Mouse (Mus musculus) layer of hippocampus, adult 8-10 months (tissue): ENCODE results near the gene Dtwd1. TPM values are rescaled to one million over a fixed set of nuclear protein-coding genes. Genes with fewer than 3 reads are reported as not detected.
A peak's percentile ranks its signal among the peaks of the same experiment; 100 is the strongest.
"Not testable (repeated sequence)": the region's sequence is repeated elsewhere in the genome, so short reads cannot be mapped to it uniquely, and the experiment has no call there.

Experiments used
- DNase-seq, 2 experiments: peaks; one replicate each; pipeline ENCODE4 v3.0.0; 2022; ENCODE audit warnings: low spot score in 2 of 2
- total RNA-seq, 4 experiments: library from RNA; stranded (reverse); gene quantifications; 2 replicates each; pipeline ENCODE4 v1.2.4; 2022

Gene Dtwd1
- total RNA-seq: 10 to 100 TPM; 13.9 to 18.1 (median 14.4) TPM

DNA sequence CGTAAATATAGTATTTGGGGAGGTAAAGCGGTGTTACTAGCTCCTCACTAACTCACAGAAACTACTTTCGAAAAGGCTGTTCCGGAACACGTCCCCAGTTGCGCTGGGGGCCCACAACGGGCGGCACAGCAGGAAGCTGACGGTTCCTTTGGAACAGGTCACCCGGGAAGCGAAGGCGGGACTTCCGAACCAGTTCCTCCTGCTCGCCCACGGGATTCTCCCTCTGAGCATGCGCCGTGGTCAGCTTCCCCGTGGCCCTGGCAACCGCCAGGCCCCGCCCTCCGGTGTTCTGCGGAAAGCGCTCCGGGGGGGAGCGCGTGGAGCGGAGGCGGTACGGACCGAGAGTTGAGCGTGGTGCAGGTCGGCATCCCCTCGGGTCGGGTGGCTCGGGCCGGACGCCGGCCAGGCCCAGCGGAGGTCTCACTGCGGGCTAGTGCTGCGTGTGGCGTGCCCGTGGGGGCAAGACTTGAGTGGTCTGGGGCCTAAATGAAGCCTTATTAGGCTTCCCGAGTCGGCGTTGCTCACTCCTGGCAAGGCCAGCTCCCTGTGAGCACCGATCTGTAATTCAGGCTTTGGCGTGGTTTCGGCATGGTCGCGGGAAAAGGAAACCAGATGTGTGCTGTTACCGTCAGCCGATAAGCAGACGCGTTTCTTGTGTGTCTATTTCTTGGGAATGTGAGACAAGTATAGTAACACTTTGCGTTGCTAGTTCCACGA, at the start of gene Dtwd1, which contains the start of gene Fam227b:
Gene Dtwd1 (plus strand): TSS at position 287 of the 717 bp plus-strand sequence.
Gene Fam227b (minus strand): TSS at position 150 of the 717 bp plus-strand sequence.
- peak; percentile 97 to 98 for DNase-seq

GRCm38 (mm10) chr2:126147723-126148122, 4.2 kb upstream of the Dtwd1 start:
- no peak for DNase-seq

DNA sequence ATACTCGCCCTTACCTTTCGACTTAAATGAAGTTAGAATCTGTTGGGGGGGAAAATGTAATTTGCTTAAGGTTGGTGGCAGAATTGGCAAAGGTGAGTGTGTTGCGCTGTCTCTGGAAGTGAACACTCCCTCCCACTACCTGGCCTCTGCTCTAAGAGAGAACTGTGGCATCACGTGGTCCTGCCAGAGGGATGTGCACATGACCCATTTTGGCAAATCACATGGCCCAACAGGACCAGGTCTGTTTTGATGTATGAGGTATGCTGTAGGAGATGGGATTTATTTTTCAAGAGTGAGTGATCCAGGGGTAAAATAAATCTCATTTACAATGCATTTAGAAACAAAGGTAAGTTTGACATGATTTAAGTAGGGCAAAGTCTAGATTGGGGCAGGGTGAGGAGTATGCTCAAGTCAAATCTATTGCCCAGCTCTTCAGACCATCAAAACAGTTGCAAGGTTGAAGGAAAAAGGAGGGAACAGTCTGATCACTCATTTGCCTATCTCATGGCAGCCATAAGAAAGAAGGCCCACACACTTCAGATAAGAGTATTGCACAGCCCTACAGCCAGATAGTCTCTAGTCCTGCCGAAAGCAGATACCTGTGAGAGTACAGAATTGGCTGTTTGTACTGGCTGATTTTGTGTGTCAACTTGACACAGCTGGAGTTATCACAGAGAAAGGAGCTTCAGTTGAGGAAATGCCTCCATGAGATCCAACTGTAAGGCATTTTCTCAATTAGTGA, 13.5 kb downstream of the Dtwd1 start:
- DNase-seq: no peak

GRCm38 (mm10) chr2:126166335-126166734, 14.4 kb downstream of the Dtwd1 start:
- DNase-seq: no peak

GRCm38 (mm10) chr2:126166848-126167617, 15.1 kb downstream of the Dtwd1 start:
- DNase-seq: no peak

- DNase-seq: no peak
Observed at GRCm38 (mm10) chr2:126171427-126171826, 19.5 kb downstream of the Dtwd1 start.

DNA sequence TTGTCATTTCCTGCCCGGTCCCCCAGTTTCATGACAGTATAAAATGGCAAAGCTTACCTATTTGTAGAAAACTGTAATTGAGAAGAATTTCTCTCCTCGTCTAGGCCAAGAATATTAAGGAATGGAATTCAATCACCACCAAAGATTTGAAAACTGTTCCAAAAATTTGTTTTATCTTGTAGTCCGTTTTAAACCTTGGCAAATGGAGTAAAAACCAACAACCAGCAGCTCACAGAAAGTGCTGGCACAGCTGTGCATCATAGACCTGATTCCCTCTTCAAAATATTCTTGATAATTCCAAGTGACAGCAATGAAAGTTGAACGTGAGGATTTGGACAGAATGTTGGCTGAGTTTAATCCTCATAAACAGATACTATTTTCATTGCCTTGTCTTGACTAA, 39.4 kb downstream of the Dtwd1 start:
- DNase-seq: no peak

- no peak for DNase-seq
Observed at GRCm38 (mm10) chr2:126192129-126192528, 40.2 kb downstream of the Dtwd1 start.

DNA sequence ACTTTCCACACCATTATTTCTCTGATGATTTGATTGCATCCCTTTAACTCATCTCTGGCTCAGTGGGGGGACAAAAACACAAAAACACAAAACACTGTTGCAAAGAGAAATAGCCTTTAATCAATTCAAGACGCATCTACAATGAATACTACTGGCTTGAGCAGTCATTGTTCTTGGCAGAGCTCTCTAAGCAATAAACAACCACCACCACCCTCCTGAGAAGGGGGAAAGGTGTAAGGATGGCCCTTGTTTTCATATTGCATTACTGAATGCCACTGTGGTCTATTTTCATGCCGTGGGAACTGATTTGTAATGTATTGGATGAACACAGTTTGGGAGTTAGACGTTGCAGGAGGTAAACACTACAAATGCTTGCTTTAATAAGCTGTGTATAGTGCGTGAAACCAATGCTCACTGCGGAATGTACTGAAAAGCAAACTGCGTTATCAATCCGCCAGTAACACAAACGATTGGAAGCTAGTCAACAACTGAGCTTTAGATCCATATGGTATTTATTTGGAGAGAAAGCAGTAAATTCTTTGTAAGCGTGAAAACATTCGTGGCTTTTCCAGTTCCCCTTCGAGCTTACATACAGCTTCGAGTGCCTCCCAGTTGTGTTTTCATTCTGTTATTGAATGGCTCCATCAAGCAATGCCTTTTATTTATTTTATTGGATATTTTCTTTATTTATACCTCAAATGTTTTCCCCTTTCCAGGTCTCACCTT, 43.9 kb downstream of the Dtwd1 start:
- no peak for DNase-seq

GRCm38 (mm10) chr2:126198971-126199370, 47.0 kb downstream of the Dtwd1 start:
- DNase-seq: no peak

DNA sequence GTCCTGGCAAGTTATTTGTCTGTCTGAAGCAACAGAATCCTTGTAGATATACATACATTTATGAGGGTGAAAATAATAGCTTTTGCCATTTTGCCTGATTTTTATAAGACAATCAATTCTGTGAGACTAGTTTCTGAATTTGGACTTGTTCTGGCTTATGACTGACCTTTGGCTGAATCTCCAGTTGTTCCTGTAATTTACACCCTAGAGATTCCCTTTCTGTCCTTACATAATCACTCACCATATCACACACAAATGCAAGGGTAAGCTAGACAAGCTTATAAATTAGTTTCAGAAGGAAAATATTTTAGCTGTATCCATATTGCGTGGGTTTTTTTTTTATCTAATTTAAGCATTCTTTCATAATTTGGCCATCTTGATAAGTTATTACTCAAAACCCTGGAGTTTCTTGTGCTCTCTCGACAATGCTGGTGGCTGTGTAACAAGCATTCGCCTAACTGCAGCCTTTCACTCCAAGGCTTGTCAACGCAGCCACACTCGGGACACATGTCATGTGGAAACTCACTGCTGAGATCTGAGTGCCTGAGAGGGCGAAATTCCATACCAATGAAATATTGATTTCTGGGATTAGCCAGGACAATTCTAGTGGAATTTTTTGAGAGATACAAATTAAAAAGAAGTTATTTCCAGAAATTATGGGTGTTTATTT, 59.2 kb downstream of the Dtwd1 start:
- DNase-seq: no peak

DNA sequence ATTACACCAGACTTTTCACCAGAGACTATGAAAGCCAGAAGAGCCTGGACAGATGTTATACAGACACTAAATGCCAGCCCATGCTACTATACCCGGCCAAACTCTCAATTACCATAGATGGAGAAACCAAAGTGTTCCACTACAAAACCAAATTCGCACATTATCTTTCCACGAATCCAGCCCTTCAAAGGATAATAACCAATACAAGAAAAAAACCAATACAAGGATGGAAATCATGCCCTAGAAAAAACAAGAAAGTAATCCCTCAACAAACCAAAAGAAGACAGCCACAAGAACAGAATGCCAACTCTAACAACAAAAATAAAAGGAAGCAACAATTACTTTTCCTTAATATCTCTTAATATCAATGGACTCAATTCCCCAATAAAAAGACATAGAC, 62.9 kb downstream of the Dtwd1 start, which contains the start of gene Gm17555:
Gene Gm17555 (plus strand): TSS at position 301 of the 400 bp plus-strand sequence.
- not testable (repeated sequence) for DNase-seq

Other genes with a start within 250 kb of the Dtwd1 start
- gene Fgf7, start 117.5 kb upstream of the Dtwd1 start, total RNA-seq: 1 to 10 TPM in 1 of 4 experiments, under 1 TPM in 3; 0.63 to 1.0 (median 0.72) TPM
- under 1 TPM in 1 of 4 experiments, not detected in 3; 0.17 TPM for gene Fam227b, start 137 bp upstream of the Dtwd1 start, total RNA-seq
- not detected for gene Gm17555, start 63.0 kb downstream of the Dtwd1 start, total RNA-seq